Mouse (Mus musculus) limb, embryonic 14.5 days (tissue): ENCODE results near the gene Mcoln1. TPM values are rescaled to one million over a fixed set of nuclear protein-coding genes. Genes with fewer than 3 reads are reported as not detected.

Experiments
- ATAC-seq: fragments of 200-750 bp; cut with Nextera tagmentation; 2 replicates; pipeline ENCODE4 v1.8.0; 2017; ENCODE audit warnings: low read depth, moderate number of reproducible peaks, moderate TSS enrichment; ENCODE audit not compliant: low FRiP score
- DNase-seq: peaks from one replicate; pipeline ENCODE4 v3.0.0-alpha.2; 2015; ENCODE audit warnings: low spot score
- H3K27ac ChIP-seq: fragments of 300-500 bp; sonication (generic); replicated peaks from 2 replicates; pipeline ENCODE4 v1.5.1; 2014; ENCODE audit warnings: low read depth, mild to moderate bottlenecking, low read length, moderate library complexity, mixed read lengths
- H3K27me3 ChIP-seq: fragments of 300-500 bp; sonication (generic); 2 replicates; pipeline ENCODE4 v1.6.1; 2014; ENCODE audit warnings: low read length, mixed read lengths; ENCODE audit not compliant: control insufficient read depth, insufficient read depth
- H3K36me3 ChIP-seq: fragments of 300-500 bp; sonication (generic); 2 replicates; pipeline ENCODE4 v1.6.1; 2014; ENCODE audit warnings: mild to moderate bottlenecking, low read length, moderate library complexity, mixed read lengths; ENCODE audit not compliant: control insufficient read depth, insufficient read depth
- H3K4me1 ChIP-seq: fragments of 300-500 bp; sonication (generic); 2 replicates; pipeline ENCODE4 v1.6.1; 2014; ENCODE audit warnings: antibody characterized with exemption, low read length, mixed read lengths; ENCODE audit not compliant: control insufficient read depth, insufficient read depth
- H3K4me2 ChIP-seq: fragments of 300-500 bp; sonication (generic); replicated peaks from 2 replicates; pipeline ENCODE4 v1.6.1; 2014; ENCODE audit warnings: low read depth, mild to moderate bottlenecking, low read length, moderate library complexity; ENCODE audit not compliant: severe bottlenecking
- H3K4me3 ChIP-seq: fragments of 300-500 bp; sonication (generic); replicated peaks from 2 replicates; pipeline ENCODE4 v1.5.1; 2014; ENCODE audit warnings: low read length
- H3K9ac ChIP-seq: fragments of 300-500 bp; sonication (generic); 2 replicates; pipeline ENCODE4 v1.6.1; 2014; ENCODE audit warnings: mild to moderate bottlenecking, low read depth, low read length, moderate library complexity; ENCODE audit not compliant: severe bottlenecking
- H3K9me3 ChIP-seq: fragments of 300-500 bp; sonication (generic); 2 replicates; pipeline ENCODE4 v1.6.1; 2016; ENCODE audit warnings: low read length; ENCODE audit not compliant: control insufficient read depth
- POLR2A ChIP-seq: fragments of 200-500 bp; IDR thresholded peaks from 2 replicates; pipeline ENCODE4 v1.8.0; 2012; ENCODE audit warnings: inconsistent platforms, mild to moderate bottlenecking, moderate library complexity, borderline replicate concordance; ENCODE audit not compliant: insufficient read depth, insufficient read length; ENCODE audit errors: extremely low read depth
- WGBS: fragments of 180-500 bp; shearing (Covaris S2); extraction: QIAGEN DNeasy Blood & Tissue Kit; methylation state at CpG from one replicate; pipeline ENCODE4 v1.1.7; 2014; 5-methylcytosine and 5-hydroxymethylcytosine counted together
- polyA plus RNA-seq, 2 experiments: library from polyadenylated mRNA; depleted of rRNA in 1 of 2; stranded (reverse) in 1 of 2; unstranded in 1 of 2; fragments of >200 nt; fragmentation: Nextera tagmentation in 1 of 2; extraction: Ambion mirVana in 1 of 2; gene quantifications; 2 replicates each; pipeline versions ENCODE4 v1.2.1 to v1.2.3; 2012 to 2014

The Mcoln1 gene
- polyA plus RNA-seq, 2 experiments = 36.6 to 148 TPM

GRCm38 (mm10) chr8:3531936-3532335 lies 31.7 kb downstream of the Mcoln1 start:
- H3K9me3 ChIP-seq = no peaks in the 10 kb centered on the region
- no peak for ATAC-seq
- H3K4me1 ChIP-seq = no peaks in the 10 kb centered on the region
- H3K36me3 ChIP-seq = peaks cover 39% of the 10 kb centered on the region
- no peak for TF ChIP-seq POLR2A
- WGBS = 96% methylated on average over 18 of the region's 18 CpGs
- DNase-seq = no peak
- no peak overlapping the region for H3K9ac ChIP-seq
- H3K27ac ChIP-seq = no peak overlapping the region
- H3K27me3 ChIP-seq = no peaks in the 10 kb centered on the region
- H3K4me2 ChIP-seq = no peak overlapping the region
- H3K4me3 ChIP-seq = no peak overlapping the region

- ATAC-seq = no peak
- Histone ChIP-seq H3K4me3 (no peak overlapping the region), H3K4me1 (no peaks in the 10 kb centered on the region), H3K36me3 (peaks cover 70% of the 10 kb centered on the region), H3K9me3 (no peaks in the 10 kb centered on the region), H3K4me2 (no peak overlapping the region), H3K9ac (no peak overlapping the region), H3K27me3 (no peaks in the 10 kb centered on the region), H3K27ac (no peak overlapping the region)
- no peak for TF ChIP-seq POLR2A
- DNase-seq = no peak
- 55% methylated on average over 15 of the region's 15 CpGs for WGBS
Observed at GRCm38 (mm10) chr8:3536053-3536841, 36.0 kb downstream of the Mcoln1 start.

- Histone ChIP-seq H3K27ac (no peak overlapping the region), H3K4me3 (no peak overlapping the region), H3K4me1 (no peaks in the 10 kb centered on the region), H3K9me3 (no peaks in the 10 kb centered on the region), H3K9ac (no peak overlapping the region), H3K4me2 (no peak overlapping the region), H3K27me3 (no peaks in the 10 kb centered on the region), H3K36me3 (peaks cover 68% of the 10 kb centered on the region)
- ATAC-seq = no peak
- DNase-seq = no peak
- no peak for TF ChIP-seq POLR2A
- WGBS = 92% methylated on average over 9 of the region's 9 CpGs
Observed at GRCm38 (mm10) chr8:3536940-3537339, 36.7 kb downstream of the Mcoln1 start.

- H3K9ac ChIP-seq = no peak overlapping the region
- no peak for TF ChIP-seq POLR2A
- WGBS = 93% methylated on average over 25 of the region's 26 CpGs
- no peak overlapping the region for H3K4me2 ChIP-seq
- H3K4me3 ChIP-seq = no peak overlapping the region
- no peak for DNase-seq
- no peaks in the 10 kb centered on the region for H3K27me3 ChIP-seq
- H3K36me3 ChIP-seq = peaks cover 68% of the 10 kb centered on the region
- no peak overlapping the region for H3K27ac ChIP-seq
- no peak for ATAC-seq
- H3K9me3 ChIP-seq = no peaks in the 10 kb centered on the region
- H3K4me1 ChIP-seq = no peaks in the 10 kb centered on the region
Observed at GRCm38 (mm10) chr8:3537666-3538065, 37.4 kb downstream of the Mcoln1 start.

- H3K4me3 ChIP-seq = no peak overlapping the region
- no peaks in the 10 kb centered on the region for H3K9me3 ChIP-seq
- TF ChIP-seq POLR2A = no peak
- H3K27ac ChIP-seq = no peak overlapping the region
- H3K4me1 ChIP-seq = no peaks in the 10 kb centered on the region
- H3K9ac ChIP-seq = no peak overlapping the region
- H3K27me3 ChIP-seq = no peaks in the 10 kb centered on the region
- 90% methylated on average over 7 of the region's 7 CpGs for WGBS
- no peak for DNase-seq
- peaks cover 83% of the 10 kb centered on the region for H3K36me3 ChIP-seq
- ATAC-seq = no peak
- H3K4me2 ChIP-seq = no peak overlapping the region
Observed at GRCm38 (mm10) chr8:3539146-3539545, 38.9 kb downstream of the Mcoln1 start.
